Mouse (Mus musculus): ENCODE results near the gene 9930021J03Rik.

9930021J03Rik gene

GRCm38 (mm10) chr19:29713451-29713850 is 92.3 kb downstream of the 9930021J03Rik start:
- H3K27me3 ChIP-seq (ENCODE audit: insufficient read depth, low read length): no peaks in the 10 kb centered on the region
- TF ChIP-seq POU5F1 (IDR thresholded peaks at IDR 0.05; ENCODE audit: borderline replicate concordance, low read length): no peak
- TF ChIP-seq NANOG (IDR thresholded peaks at IDR 0.05; ENCODE audit: borderline replicate concordance, low read length): no peak
- TF ChIP-seq CTCF (conservative IDR thresholded peaks at IDR 0.05; ENCODE audit: low read length): no peak
- H3K36me3 ChIP-seq (ENCODE audit: insufficient read depth, low read length): peaks cover 32% of the 10 kb centered on the region
- H3K4me1 ChIP-seq (replicated peaks; ENCODE audit: low read depth, low read length): peaks cover 6% of the 10 kb centered on the region; the same call in 1 of the 2 replicates
- no peak overlapping the region for H3K4me3 ChIP-seq (replicated peaks; ENCODE audit: low read length)
- H3K9me3 ChIP-seq (ENCODE audit: low read length): peaks cover 22% of the 10 kb centered on the region

DNA sequence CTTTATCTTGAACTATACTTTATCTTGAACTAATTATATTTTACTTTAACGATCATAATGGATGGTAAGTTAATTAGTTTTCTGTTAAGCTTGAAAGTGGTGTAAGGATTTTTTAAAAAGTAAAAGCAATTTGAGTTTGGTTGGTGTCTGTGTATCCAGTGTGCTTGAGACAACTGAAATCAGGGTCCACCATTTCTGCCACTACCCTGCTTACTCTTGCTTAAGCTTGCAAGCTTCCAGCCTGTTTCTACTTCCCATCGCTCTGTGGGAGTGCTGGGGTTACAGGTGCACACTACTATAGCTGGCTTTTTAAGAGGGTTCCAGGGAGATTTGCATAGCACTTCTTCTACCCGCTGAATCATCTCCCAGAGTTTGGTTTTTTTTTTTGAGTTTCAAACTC is 96.3 kb downstream of the 9930021J03Rik start:
- H3K9me3 ChIP-seq (ENCODE audit: low read length): no peaks in the 10 kb centered on the region
- H3K36me3 ChIP-seq (ENCODE audit: insufficient read depth, low read length): 0 out of 2 replicates have a peak, but pooled peaks cover 4% of the 10 kb centered on the region
- no peak overlapping the region for H3K4me3 ChIP-seq (replicated peaks; ENCODE audit: low read length)
- TF ChIP-seq NANOG (IDR thresholded peaks at IDR 0.05; ENCODE audit: borderline replicate concordance, low read length): no peak
- TF ChIP-seq CTCF (conservative IDR thresholded peaks at IDR 0.05; ENCODE audit: low read length): no peak
- no peak for TF ChIP-seq POU5F1 (IDR thresholded peaks at IDR 0.05; ENCODE audit: borderline replicate concordance, low read length)
- H3K4me1 ChIP-seq (replicated peaks; ENCODE audit: low read depth, low read length): peaks cover 9% of the 10 kb centered on the region
- H3K27me3 ChIP-seq (ENCODE audit: insufficient read depth, low read length): no peaks in the 10 kb centered on the region

- Histone ChIP-seq H3K27me3 (ENCODE audit: insufficient read depth, low read length) (no peaks in the 10 kb centered on the region; the same call in 1 of the 2 replicates), H3K4me3 (replicated peaks; ENCODE audit: low read length) (no peak overlapping the region), H3K4me1 (replicated peaks; ENCODE audit: low read depth, low read length) (peaks cover 13% of the 10 kb centered on the region), H3K36me3 (ENCODE audit: insufficient read depth, low read length) (0 out of 2 replicates have a peak, but pooled peaks cover 4% of the 10 kb centered on the region), H3K9me3 (ENCODE audit: low read length) (no peaks in the 10 kb centered on the region)
- TF ChIP-seq CTCF (conservative IDR thresholded peaks at IDR 0.05; ENCODE audit: low read length): no peak
- TF ChIP-seq NANOG (IDR thresholded peaks at IDR 0.05; ENCODE audit: borderline replicate concordance, low read length): no peak
- no peak for TF ChIP-seq POU5F1 (IDR thresholded peaks at IDR 0.05; ENCODE audit: borderline replicate concordance, low read length)
Observed at GRCm38 (mm10) chr19:29708461-29708860, 97.3 kb downstream of the 9930021J03Rik start.

DNA sequence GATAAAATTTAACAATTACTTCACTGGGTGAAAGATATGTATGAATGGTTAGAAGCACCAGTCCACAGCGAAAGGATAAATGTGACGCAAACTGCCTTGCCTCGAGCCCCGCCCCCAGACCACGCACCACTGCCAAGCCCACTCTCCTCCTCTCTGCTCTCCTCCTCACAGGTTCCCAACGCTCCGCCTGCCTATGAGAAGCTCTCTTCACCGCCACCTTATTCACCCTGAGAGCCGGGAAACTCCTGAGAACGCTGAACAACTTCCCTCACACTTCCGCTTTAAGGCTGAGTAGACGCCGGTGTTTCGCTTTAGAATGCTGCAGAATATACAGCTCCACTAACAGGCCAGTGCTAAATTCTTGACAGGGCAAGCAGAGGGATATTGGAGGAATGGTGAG is 97.8 kb downstream of the 9930021J03Rik start:
- Histone ChIP-seq H3K9me3 (ENCODE audit: low read length) (no peaks in the 10 kb centered on the region), H3K4me3 (replicated peaks; ENCODE audit: low read length) (no peak overlapping the region), H3K4me1 (replicated peaks; ENCODE audit: low read depth, low read length) (peaks cover 18% of the 10 kb centered on the region), H3K27me3 (ENCODE audit: insufficient read depth, low read length) (no peaks in the 10 kb centered on the region; the same call in 1 of the 2 replicates), H3K36me3 (ENCODE audit: insufficient read depth, low read length) (0 out of 2 replicates have a peak, but pooled peaks cover 4% of the 10 kb centered on the region)
- TF ChIP-seq POU5F1 (IDR thresholded peaks at IDR 0.05; ENCODE audit: borderline replicate concordance, low read length) (no peak), CTCF (conservative IDR thresholded peaks at IDR 0.05; ENCODE audit: low read length) (no peak)

DNA sequence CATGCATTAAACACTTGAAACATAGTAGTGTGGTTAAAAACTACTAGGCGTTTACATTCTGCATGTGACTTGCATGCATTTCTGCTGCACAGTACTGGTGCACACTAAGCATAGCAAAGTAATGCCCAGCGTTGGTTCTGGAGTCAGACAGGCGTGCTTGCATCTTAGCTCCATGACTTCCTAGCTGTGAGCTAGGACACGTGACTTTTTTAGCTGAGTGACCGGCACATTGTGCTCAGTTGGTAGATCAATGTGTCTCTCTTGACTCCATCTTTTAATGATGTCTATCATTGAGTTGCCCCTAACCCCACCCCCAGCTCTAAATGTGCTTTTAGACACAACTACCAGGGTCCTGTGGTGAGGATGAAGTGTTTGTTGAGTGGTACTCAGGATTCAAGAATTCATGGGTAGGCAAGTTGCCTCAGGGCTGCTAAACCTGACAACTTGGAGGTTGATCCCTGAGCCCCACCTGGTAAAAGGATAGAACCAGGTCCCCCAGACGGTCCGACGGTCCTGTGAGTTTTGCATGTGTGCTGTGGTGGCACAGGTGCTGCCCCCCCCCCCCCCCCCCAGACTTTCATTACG is 98.4 kb downstream of the 9930021J03Rik start:
- no peak for TF ChIP-seq POU5F1 (IDR thresholded peaks at IDR 0.05; ENCODE audit: borderline replicate concordance, low read length)
- TF ChIP-seq NANOG (IDR thresholded peaks at IDR 0.05; ENCODE audit: borderline replicate concordance, low read length): peak; percentile 83
- H3K4me1 ChIP-seq (replicated peaks; ENCODE audit: low read depth, low read length): peaks cover 23% of the 10 kb centered on the region
- H3K27me3 ChIP-seq (ENCODE audit: insufficient read depth, low read length): peaks cover 3% of the 10 kb centered on the region
- H3K4me3 ChIP-seq (replicated peaks; ENCODE audit: low read length): no peak overlapping the region
- H3K9me3 ChIP-seq (ENCODE audit: low read length): no peaks in the 10 kb centered on the region
- 0 out of 2 replicates have a peak, but pooled peaks cover 4% of the 10 kb centered on the region for H3K36me3 ChIP-seq (ENCODE audit: insufficient read depth, low read length)

- TF ChIP-seq NANOG (IDR thresholded peaks at IDR 0.05; ENCODE audit: borderline replicate concordance, low read length): no peak
- no peak for TF ChIP-seq POU5F1 (IDR thresholded peaks at IDR 0.05; ENCODE audit: borderline replicate concordance, low read length)
- TF ChIP-seq CTCF (conservative IDR thresholded peaks at IDR 0.05; ENCODE audit: low read length): no peak
- Histone ChIP-seq H3K36me3 (ENCODE audit: insufficient read depth, low read length) (no peaks in the 10 kb centered on the region), H3K4me3 (replicated peaks; ENCODE audit: low read length) (peak overlapping the region; percentile 72)
Observed at GRCm38 (mm10) chr19:29704436-29704835, 101.4 kb downstream of the 9930021J03Rik start.

GRCm38 (mm10) chr19:29701707-29702106 is 104.1 kb downstream of the 9930021J03Rik start:
- Histone ChIP-seq H3K4me3 (replicated peaks; ENCODE audit: low read length) (no peak overlapping the region), H3K27me3 (ENCODE audit: insufficient read depth, low read length) (peaks cover 4% of the 10 kb centered on the region), H3K4me1 (replicated peaks; ENCODE audit: low read depth, low read length) (peaks cover 45% of the 10 kb centered on the region), H3K9me3 (ENCODE audit: low read length) (no peaks in the 10 kb centered on the region), H3K36me3 (ENCODE audit: insufficient read depth, low read length) (no peaks in the 10 kb centered on the region)
- TF ChIP-seq NANOG (IDR thresholded peaks at IDR 0.05; ENCODE audit: borderline replicate concordance, low read length): no peak
- TF ChIP-seq CTCF (conservative IDR thresholded peaks at IDR 0.05; ENCODE audit: low read length): no peak
- TF ChIP-seq POU5F1 (IDR thresholded peaks at IDR 0.05; ENCODE audit: borderline replicate concordance, low read length): no peak

More at GRCm38 (mm10) chr19:29704436-29704835, 101.4 kb downstream of the 9930021J03Rik start:
- Histone ChIP-seq H3K4me1 (replicated peaks; ENCODE audit: low read depth, low read length) (peaks cover 33% of the 10 kb centered on the region), H3K9me3 (ENCODE audit: low read length) (no peaks in the 10 kb centered on the region), H3K27me3 (ENCODE audit: insufficient read depth, low read length) (peaks cover 4% of the 10 kb centered on the region)

GRCm38 (mm10) chr19:29697245-29697874 is 108.4 kb downstream of the 9930021J03Rik start, which contains the start of gene Mlana:
Mlana (plus strand) TSS chr19:29697824.
- Histone ChIP-seq H3K9me3 (ENCODE audit: low read length) (peaks cover 10% of the 10 kb centered on the region), H3K36me3 (ENCODE audit: insufficient read depth, low read length) (no peaks in the 10 kb centered on the region), H3K4me1 (replicated peaks; ENCODE audit: low read depth, low read length) (peaks cover 32% of the 10 kb centered on the region), H3K4me3 (replicated peaks; ENCODE audit: low read length) (no peak within 1 kb of the TSS), H3K27me3 (ENCODE audit: insufficient read depth, low read length) (peaks cover under 1% of the 10 kb centered on the region; the same call in 1 of the 2 replicates)
- TF ChIP-seq POU5F1 (IDR thresholded peaks at IDR 0.05; ENCODE audit: borderline replicate concordance, low read length) (no peak), CTCF (conservative IDR thresholded peaks at IDR 0.05; ENCODE audit: low read length) (no peak), NANOG (IDR thresholded peaks at IDR 0.05; ENCODE audit: borderline replicate concordance, low read length) (no peak)
